Mouse (Mus musculus) embryonic fibroblast, embryonic 13.5 days (primary cell): ENCODE results near the gene Pacsin1.

Experiments
- CTCF ChIP-seq: IDR thresholded peaks from 2 replicates; pipeline ENCODE4 v1.5.1; 2011; ENCODE audit warnings: mild to moderate bottlenecking, control low read depth, low read length, moderate library complexity, borderline replicate concordance; ENCODE audit not compliant: insufficient read depth
- POLR2A ChIP-seq: IDR thresholded peaks from 2 replicates; pipeline ENCODE4 v1.6.1; 2011; ENCODE audit warnings: low read depth, mild to moderate bottlenecking, control low read depth, low read length, moderate library complexity

- TF ChIP-seq CTCF: no peak
- TF ChIP-seq POLR2A: no peak
Measured at GRCm38 (mm10) chr17:27653253-27653959, 1.9 kb upstream of the Pacsin1 start.
